Mouse (Mus musculus) megakaryocyte, embryonic 14.5 days (primary cell): ENCODE results near the gene Max.

Experiments
- FLI1 ChIP-seq: IDR thresholded peaks from 2 replicates; pipeline ENCODE4 v1.6.1; 2012; ENCODE audit warnings: low read length, inconsistent platforms, mixed read lengths
- GATA1 ChIP-seq: IDR thresholded peaks from 3 replicates; pipeline ENCODE4 v1.6.1; 2012; ENCODE audit warnings: mixed read lengths, low read length, inconsistent platforms, borderline replicate concordance

GRCm38 (mm10) chr12:76936211-76936610 is 25.8 kb downstream of the Max start:
- TF ChIP-seq GATA1 (no peak), FLI1 (no peak)
